Mouse (Mus musculus) forebrain, embryonic 12.5 days (tissue): ENCODE results near the gene Sgk1. TPM values are rescaled to one million over a fixed set of nuclear protein-coding genes. Genes with fewer than 3 reads are reported as not detected.
A peak's percentile ranks its signal among the peaks of the same experiment; 100 is the strongest.

ENCODE experiments used
- ATAC-seq: fragments of 200-750 bp; cut with Nextera tagmentation; 2 replicates; pipeline ENCODE4 v1.8.0; 2017; ENCODE audit warnings: moderate TSS enrichment; ENCODE audit not compliant: low FRiP score
- H3K27ac ChIP-seq: fragments of 300-500 bp; sonication (generic); 2 replicates; pipeline ENCODE4 v1.5.1; 2016; ENCODE audit warnings: mild to moderate bottlenecking
- H3K27me3 ChIP-seq: fragments of 300-500 bp; sonication (generic); 2 replicates; pipeline ENCODE4 v1.6.1; 2016; ENCODE audit warnings: mild to moderate bottlenecking
- H3K36me3 ChIP-seq: fragments of 300-500 bp; sonication (generic); replicated peaks from 2 replicates; pipeline ENCODE4 v1.6.1; 2016; ENCODE audit warnings: mild to moderate bottlenecking
- H3K4me1 ChIP-seq: fragments of 300-500 bp; sonication (generic); 2 replicates; pipeline ENCODE4 v1.6.1; 2016
- H3K4me2 ChIP-seq: fragments of 300-500 bp; sonication (generic); 2 replicates; pipeline ENCODE4 v1.6.1; 2016; ENCODE audit warnings: mild to moderate bottlenecking, moderate library complexity
- H3K4me3 ChIP-seq: fragments of 300-500 bp; sonication (generic); replicated peaks from 2 replicates; pipeline ENCODE4 v1.5.1; 2016; ENCODE audit warnings: mild to moderate bottlenecking
- H3K9ac ChIP-seq: fragments of 300-500 bp; sonication (generic); 2 replicates; pipeline ENCODE4 v1.6.1; 2016; ENCODE audit warnings: mild to moderate bottlenecking
- H3K9me3 ChIP-seq: fragments of 300-500 bp; sonication (generic); 2 replicates; pipeline ENCODE4 v1.6.1; 2016
- WGBS: fragments of 180-500 bp; shearing (Covaris S2); methylation state at CpG from one replicate; pipeline ENCODE4 v1.1.7; 2016; 5-methylcytosine and 5-hydroxymethylcytosine counted together
- polyA plus RNA-seq: library from polyadenylated mRNA; unstranded; fragments of >200 nt; fragmentation: Nextera tagmentation; extraction: Ambion mirVana; gene quantifications from 2 replicates; pipeline ENCODE4 v1.2.1, GENCODE M21; 2016

Gene Sgk1
- polyA plus RNA-seq, 1 experiment from 2014 or later: 23.7 TPM

DNA sequence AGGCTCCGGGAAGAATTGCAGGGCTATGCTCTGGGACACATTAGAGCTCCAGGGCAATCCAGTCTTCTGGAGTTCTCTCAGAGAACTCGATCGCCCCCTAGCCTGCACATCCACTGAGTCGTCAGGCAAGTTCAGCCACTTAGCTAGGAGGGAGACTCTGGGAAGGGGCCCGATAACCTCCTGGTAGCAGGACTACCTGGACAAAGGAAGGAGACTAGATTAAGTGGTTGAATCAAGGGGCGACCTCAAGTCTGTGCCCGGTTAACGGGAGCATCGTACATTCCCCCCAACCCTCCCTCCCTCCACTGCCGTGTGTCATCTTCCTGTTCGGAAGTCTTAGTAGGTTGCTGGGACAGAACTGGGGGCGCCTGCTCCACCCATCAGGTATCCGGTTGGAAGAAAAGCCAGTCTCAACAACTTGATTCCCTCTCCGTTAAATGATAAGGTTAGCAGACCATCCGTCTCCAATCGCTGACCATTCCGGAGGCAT lies 109.4 kb downstream of the Sgk1 start:
- Histone ChIP-seq H3K4me3 (peak overlapping the region; percentile 19; the same call in 1 of the 2 replicates), H3K27ac (no peak overlapping the region), H3K36me3 (peaks cover under 1% of the 10 kb centered on the region; the same call in 1 of the 2 replicates), H3K4me2 (peak overlapping the region; percentile 49), H3K4me1 (peaks cover 16% of the 10 kb centered on the region), H3K27me3 (peaks cover 21% of the 10 kb centered on the region), H3K9me3 (no peaks in the 10 kb centered on the region), H3K9ac (no peak overlapping the region)
- ATAC-seq: no peak
- WGBS: 13% methylated on average over 17 of the region's 17 CpGs

DNA sequence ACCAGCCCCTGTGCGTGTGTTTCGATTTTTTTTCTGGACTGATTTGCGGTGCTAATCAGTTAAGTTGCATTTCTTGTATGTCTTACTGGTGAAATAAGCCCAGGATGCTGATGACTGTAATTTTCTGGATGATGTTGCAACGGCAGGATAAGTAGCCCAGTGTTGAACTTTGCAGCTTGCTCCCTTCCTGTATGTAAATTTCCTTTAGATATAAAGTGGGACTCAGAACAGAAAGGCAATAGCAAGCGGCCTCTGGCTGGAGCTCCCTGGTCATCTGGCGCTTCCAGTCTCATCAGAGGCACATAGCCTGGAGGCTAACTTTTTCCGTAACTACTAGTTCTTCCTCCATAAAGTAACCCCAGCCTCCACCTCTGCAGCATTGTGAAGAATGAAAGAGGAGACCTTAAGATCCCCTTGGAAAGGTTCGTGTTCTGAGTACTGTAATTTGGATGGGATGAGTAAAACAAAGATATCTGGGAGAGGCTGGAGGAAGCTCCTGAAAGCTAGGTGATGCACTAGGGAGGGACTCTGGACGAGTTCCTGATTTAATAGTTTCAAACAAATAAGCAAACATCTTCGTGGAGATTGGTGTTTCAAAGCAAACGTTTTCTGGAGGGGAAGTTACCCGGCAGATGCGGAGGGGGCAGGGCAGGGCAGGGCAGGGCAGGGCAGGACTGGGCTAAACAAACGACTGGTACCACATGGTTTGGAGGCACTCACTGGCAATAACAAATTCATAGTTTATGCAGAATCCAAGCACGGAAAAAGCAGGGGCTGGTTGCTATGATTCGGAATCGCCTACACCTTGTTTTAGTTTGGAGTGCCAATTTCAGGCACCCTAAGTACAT lies 110.2 kb downstream of the Sgk1 start:
- Histone ChIP-seq H3K9me3 (no peaks in the 10 kb centered on the region), H3K4me2 (peak overlapping the region; percentile 79), H3K27ac (no peak overlapping the region), H3K27me3 (peaks cover 27% of the 10 kb centered on the region), H3K36me3 (peaks cover 6% of the 10 kb centered on the region; the same call in 1 of the 2 replicates), H3K4me3 (peak overlapping the region; percentile 63), H3K4me1 (peaks cover 16% of the 10 kb centered on the region), H3K9ac (no peak overlapping the region)
- no peak for ATAC-seq
- 13% methylated on average over 17 of the region's 17 CpGs for WGBS

DNA sequence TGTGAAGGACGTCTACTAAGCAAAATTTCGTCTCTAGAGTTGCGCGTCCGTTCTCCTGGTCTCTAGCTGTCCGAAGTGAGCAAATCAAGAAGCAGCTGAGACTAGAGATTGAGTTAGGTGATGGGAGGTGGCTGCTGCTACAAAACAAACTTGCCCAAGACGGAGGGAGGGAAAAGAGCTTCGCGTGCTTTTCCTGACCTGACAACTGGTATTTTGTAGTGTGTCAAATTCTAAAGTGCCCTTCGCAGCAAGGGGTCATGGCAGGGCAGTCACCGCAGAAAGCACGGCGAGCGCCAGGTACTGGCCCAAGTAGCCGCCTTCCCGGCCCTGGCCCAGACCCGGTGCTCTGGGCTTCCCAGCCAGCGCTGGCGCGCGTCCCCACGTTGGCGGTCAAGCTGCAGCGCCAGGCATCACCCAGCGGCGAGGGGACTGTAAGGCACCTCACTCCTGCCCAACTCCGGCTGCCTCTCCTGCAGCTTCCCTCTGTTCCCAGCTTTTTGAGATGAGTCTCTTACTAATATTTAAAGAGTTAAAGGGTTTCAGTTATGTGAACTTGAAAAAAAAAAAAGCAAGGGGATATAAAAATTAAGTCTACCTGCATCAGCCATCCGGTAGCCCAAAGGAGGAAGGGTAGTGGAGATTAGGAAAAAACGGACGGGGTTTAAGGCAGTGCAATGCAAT lies 111.0 kb downstream of the Sgk1 start:
- Histone ChIP-seq H3K4me2 (peak overlapping the region; percentile 79), H3K27me3 (peaks cover 27% of the 10 kb centered on the region), H3K4me1 (peaks cover 16% of the 10 kb centered on the region), H3K27ac (no peak overlapping the region), H3K9ac (peak overlapping the region; percentile 57; the same call in 1 of the 2 replicates), H3K9me3 (no peaks in the 10 kb centered on the region), H3K36me3 (peaks cover 7% of the 10 kb centered on the region; the same call in 1 of the 2 replicates), H3K4me3 (peak overlapping the region; percentile 63)
- WGBS: under 1% methylated on average over 29 of the region's 30 CpGs
- peak; percentile 55 for ATAC-seq

DNA sequence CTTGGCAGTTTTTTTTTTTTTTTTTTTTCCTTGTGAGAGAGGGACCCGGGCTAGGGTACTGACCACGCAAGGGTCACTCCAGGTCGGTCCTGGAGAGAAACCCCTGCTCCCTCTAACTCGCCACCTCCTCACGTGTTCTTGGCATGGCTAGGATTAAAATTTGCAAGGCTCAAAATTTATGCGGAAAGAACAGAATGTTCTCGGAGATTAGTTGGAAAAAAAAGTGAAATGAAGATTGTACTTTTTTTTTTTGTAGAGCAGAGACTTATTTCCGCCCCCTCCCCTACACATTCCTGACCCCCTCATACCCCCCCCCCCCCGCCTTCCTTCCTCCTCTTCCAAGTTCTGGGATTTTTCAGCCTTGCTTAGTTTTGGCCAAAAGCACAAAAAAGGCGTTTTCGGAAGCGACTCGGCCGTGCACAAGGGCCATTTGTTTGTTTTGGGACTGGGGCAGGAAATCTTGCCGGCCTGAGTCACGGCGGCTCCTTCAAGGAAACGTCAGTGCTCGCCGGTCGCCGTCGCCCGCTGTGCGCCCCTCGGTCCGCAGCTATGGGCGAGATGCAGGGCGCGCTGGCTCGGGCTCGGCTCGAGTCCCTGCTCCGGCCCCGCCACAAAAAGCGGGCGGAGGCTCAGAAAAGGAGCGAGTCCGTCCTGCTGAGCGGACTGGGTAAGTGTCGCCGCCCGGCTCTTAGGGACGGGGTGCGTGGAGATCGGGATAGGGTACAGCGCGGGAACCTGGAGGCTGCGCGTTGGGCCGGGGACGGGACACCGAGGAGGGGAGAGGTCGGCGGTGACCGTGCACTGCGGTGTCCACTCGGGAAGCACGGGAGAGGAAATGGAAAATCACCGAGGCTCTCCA lies 111.8 kb downstream of the Sgk1 start:
- Histone ChIP-seq H3K27ac (peak overlapping the region; percentile 71), H3K27me3 (peaks cover 27% of the 10 kb centered on the region), H3K9me3 (no peaks in the 10 kb centered on the region), H3K9ac (peak overlapping the region; percentile 57), H3K4me3 (peak overlapping the region; percentile 63), H3K4me1 (peaks cover 16% of the 10 kb centered on the region), H3K36me3 (peaks cover 7% of the 10 kb centered on the region; the same call in 1 of the 2 replicates), H3K4me2 (peak overlapping the region; percentile 79)
- ATAC-seq: peak; percentile 68; the same call in 1 of the 2 replicates
- under 1% methylated on average over 53 of the region's 60 CpGs for WGBS

DNA sequence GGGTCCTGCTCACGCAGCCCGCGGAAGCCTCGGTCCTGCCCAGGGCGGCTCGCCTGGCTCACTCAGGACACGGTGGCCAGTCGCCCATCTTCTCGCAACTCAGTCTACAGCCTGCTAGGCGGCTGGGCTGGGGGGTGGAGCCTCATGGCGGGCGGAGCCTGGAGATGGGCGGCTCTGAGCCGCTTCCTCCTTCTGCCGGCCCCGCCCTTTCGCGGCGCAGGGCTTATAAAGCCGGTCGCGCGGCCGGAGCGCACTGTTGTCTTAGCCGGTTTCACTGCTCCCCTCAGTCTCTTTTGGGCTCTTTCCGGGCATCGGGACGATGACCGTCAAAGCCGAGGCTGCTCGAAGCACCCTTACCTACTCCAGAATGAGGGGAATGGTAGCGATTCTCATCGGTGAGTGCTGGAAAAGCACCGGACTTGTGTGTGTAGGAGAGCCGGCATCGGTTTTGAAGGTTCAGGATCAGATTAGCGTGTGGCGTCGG lies 112.5 kb downstream of the Sgk1 start:
- under 1% methylated on average over 38 of the region's 40 CpGs for WGBS
- peak overlapping the region; percentile 79 for H3K4me2 ChIP-seq
- H3K27ac ChIP-seq: peak overlapping the region; percentile 71
- peak overlapping the region; percentile 57 for H3K9ac ChIP-seq
- peaks cover 7% of the 10 kb centered on the region; the same call in 1 of the 2 replicates for H3K36me3 ChIP-seq
- H3K9me3 ChIP-seq: no peaks in the 10 kb centered on the region
- peak; percentile 96 for ATAC-seq
- peaks cover 16% of the 10 kb centered on the region for H3K4me1 ChIP-seq
- peaks cover 27% of the 10 kb centered on the region for H3K27me3 ChIP-seq
- peak overlapping the region; percentile 63 for H3K4me3 ChIP-seq

DNA sequence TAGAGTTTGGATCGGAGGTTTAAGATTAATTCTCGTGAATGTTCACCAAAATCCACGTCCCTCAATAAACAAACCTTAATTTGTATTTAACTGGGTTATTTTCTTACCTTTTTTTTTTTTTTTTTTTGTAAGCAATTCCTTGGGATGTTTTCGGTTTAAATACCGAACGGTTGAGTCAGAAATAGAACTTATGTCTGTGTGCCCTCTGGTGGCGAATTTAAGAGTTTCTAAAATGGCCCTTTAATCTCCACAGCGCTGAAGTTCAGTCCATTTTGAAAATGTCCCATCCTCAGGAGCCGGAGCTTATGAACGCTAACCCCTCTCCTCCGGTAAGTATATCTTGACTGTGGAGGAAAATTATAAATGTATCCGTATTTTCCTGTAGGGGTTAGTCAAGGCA lies 113.2 kb downstream of the Sgk1 start:
- ATAC-seq: no peak
- Histone ChIP-seq H3K9ac (no peak overlapping the region), H3K27ac (no peak overlapping the region)

DNA sequence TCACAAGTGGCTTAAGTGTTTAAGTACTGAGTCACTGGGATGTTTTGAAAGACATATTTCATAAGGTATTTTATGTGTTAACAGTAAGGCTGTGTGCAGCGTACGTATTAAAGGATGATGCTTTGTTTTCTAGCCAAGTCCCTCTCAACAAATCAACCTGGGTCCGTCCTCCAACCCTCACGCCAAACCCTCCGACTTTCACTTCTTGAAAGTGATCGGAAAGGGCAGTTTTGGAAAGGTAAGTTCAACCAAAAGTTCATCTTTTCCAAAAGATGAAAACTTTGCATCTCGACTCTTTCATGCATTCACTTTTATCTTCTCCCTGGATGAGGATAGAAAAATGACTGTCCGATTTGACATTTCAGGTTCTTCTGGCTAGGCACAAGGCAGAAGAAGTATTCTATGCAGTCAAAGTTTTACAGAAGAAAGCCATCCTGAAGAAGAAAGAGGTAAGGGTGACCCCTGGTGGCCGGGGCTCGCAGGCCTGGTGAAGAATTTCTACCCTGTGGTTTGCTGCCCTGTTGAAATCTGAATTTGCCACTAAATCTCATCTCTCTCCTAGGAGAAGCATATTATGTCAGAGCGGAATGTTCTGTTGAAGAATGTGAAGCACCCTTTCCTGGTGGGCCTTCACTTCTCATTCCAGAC lies 113.8 kb downstream of the Sgk1 start:
- Histone ChIP-seq H3K4me3 (no peak overlapping the region), H3K27me3 (peaks cover 27% of the 10 kb centered on the region), H3K36me3 (peaks cover 7% of the 10 kb centered on the region; the same call in 1 of the 2 replicates), H3K4me2 (peak overlapping the region; percentile 79), H3K27ac (no peak overlapping the region), H3K4me1 (peaks cover 16% of the 10 kb centered on the region), H3K9me3 (no peaks in the 10 kb centered on the region), H3K9ac (no peak overlapping the region)
- WGBS: 62% methylated on average over 11 of the region's 11 CpGs
- ATAC-seq: no peak

More for the DNA sequence above, 113.2 kb downstream of the Sgk1 start:
- Histone ChIP-seq H3K4me3 (peak overlapping the region; percentile 63), H3K9me3 (no peaks in the 10 kb centered on the region), H3K4me1 (peaks cover 16% of the 10 kb centered on the region), H3K27me3 (peaks cover 27% of the 10 kb centered on the region), H3K36me3 (peaks cover 7% of the 10 kb centered on the region; the same call in 1 of the 2 replicates), H3K4me2 (peak overlapping the region; percentile 79)
- 12% methylated on average over 12 of the region's 12 CpGs for WGBS

DNA sequence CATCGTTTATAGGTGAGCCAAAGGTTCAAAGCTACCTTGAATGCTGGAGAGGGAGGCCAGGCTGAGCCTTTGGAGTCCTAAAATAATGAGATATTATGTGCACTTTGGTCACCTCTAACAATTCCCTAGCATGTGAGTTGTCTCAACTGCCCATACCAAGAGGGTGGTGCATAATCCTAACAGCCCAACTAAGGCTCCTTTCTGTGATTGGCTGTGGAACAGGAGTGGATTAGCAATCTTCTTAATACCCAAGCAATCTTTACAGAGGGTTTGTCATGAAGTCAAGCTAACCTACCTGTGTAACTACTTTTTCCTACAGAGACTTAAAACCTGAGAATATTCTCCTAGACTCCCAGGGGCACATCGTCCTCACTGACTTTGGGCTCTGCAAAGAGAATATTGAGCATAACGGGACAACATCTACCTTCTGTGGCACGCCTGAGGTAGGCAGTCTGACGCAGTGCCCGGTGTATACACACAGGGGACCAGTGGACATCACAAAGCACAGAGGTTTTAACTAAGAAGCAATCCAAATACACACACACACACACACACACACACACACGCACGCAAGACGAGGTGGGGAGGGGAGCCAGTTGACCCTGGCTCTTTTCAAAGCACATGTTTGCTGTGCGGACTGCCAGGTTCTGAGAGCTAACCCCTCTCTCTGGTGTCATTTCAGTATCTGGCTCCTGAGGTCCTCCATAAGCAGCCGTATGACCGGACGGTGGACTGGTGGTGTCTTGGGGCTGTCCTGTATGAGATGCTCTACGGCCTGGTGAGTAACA lies 114.9 kb downstream of the Sgk1 start:
- ATAC-seq: no peak
- 87% methylated on average over 14 of the region's 14 CpGs for whole genome bisulfite sequencing
- no peak overlapping the region for H3K4me2 ChIP-seq
- peaks cover 7% of the 10 kb centered on the region; the same call in 1 of the 2 replicates for H3K36me3 ChIP-seq
- peaks cover 17% of the 10 kb centered on the region for H3K27me3 ChIP-seq
- peaks cover 11% of the 10 kb centered on the region for H3K4me1 ChIP-seq
- no peak overlapping the region for H3K27ac ChIP-seq
- no peak overlapping the region for H3K4me3 ChIP-seq
- no peak overlapping the region for H3K9ac ChIP-seq
- H3K9me3 ChIP-seq: no peaks in the 10 kb centered on the region

DNA sequence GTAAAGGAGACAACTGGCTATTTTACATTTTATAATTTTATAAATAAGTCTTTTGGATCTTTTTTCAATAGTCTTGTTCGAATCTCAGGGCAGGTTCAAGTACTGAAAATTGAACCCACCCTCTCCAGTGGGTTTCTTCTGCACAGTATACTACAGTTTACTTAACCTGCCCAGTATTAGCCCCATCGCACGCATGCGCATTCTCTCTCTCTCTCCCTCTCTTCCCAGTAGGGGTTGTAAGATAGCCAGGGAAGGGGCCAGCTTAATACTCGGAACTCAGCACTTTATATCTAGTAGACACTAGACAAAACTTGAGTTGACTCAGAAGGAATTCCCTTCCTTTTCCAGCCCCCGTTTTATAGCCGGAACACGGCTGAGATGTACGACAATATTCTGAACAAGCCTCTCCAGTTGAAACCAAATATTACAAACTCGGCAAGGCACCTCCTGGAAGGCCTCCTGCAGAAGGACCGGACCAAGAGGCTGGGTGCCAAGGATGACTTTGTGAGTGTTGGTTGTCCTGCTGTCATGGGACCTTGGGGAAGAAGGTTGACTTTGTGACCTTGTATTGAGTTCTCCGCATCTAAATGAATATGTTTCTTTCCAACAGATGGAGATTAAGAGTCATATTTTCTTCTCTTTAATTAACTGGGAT lies 115.7 kb downstream of the Sgk1 start:
- no peak overlapping the region for H3K27ac ChIP-seq
- H3K4me2 ChIP-seq: no peak overlapping the region
- no peak for ATAC-seq
- peaks cover 7% of the 10 kb centered on the region; the same call in 1 of the 2 replicates for H3K36me3 ChIP-seq
- peaks cover 9% of the 10 kb centered on the region for H3K27me3 ChIP-seq
- H3K4me1 ChIP-seq: peaks cover 4% of the 10 kb centered on the region
- H3K4me3 ChIP-seq: no peak overlapping the region
- no peaks in the 10 kb centered on the region for H3K9me3 ChIP-seq
- no peak overlapping the region for H3K9ac ChIP-seq
- WGBS: 88% methylated on average over 12 of the region's 12 CpGs

DNA sequence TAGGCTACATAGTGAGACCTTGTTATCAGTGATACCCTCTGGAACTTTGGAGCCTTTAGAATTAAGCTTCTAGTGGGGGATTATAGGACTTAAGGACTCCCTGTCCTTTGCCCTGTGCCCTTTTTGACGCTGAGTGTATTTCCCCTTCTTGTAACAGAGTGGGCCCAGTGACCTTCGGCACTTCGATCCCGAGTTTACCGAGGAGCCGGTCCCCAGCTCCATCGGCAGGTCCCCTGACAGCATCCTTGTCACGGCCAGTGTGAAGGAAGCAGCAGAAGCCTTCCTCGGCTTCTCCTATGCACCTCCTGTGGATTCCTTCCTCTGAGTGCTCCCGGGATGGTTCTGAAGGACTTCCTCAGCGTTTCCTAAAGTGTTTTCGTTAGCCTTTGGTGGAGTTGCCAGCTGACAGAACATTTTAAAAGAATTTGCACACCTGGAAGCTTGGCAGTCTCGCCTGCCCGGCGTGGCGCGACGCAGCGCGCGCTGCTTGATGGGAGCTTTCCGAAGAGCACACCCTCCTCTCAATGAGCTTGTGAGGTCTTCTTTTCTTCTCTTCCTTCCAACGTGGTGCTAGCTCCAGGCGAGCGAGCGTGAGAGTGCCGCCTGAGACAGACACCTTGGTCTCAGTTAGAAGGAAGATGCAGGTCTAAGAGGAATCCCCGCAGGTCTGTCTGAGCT lies 116.7 kb downstream of the Sgk1 start:
- no peak overlapping the region for H3K9ac ChIP-seq
- no peaks in the 10 kb centered on the region for H3K9me3 ChIP-seq
- H3K4me3 ChIP-seq: no peak overlapping the region
- no peak for ATAC-seq
- peaks cover 6% of the 10 kb centered on the region; the same call in 1 of the 2 replicates for H3K27me3 ChIP-seq
- no peak overlapping the region for H3K4me2 ChIP-seq
- 84% methylated on average over 28 of the region's 28 CpGs for WGBS
- peaks cover 7% of the 10 kb centered on the region; the same call in 1 of the 2 replicates for H3K36me3 ChIP-seq
- H3K4me1 ChIP-seq: no peaks in the 10 kb centered on the region
- H3K27ac ChIP-seq: no peak overlapping the region
